Mouse (Mus musculus): ENCODE results near the gene Sh3bp4.
A peak's percentile ranks its signal among the peaks of the same experiment; 100 is the strongest.

Sh3bp4 gene

DNA sequence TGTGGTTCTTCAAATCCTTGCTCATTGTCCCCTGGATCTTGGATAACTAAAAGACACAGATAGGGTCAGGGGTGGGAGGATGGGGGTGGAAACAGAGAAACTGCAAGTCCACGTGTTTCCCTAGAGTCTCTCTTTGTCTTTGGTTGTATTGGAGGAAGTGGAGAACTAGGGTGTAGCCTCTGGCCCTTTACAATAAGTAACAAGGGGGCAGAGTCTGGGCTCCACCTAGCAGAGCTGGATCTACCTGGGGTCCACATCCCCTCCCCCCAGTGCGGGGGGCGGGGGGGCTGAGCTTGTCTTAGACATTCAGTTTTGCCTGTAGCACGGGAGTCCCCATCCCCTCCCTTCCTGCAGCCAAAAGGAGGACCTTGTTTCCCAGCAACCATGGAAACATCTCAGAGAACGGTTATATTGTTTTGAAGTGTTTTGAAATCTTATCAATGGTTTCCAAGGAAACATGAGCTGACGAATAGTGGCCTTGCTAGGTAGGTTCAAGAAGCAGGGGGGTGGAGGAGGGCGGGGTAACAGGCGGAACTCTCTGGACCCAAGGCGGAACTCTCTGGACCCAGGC is 113.1 kb downstream of the Sh3bp4 start:
- no peak for DNase-seq (ENCODE audit: low read depth in 2 of 2, low spot score in 2 of 2)

DNA sequence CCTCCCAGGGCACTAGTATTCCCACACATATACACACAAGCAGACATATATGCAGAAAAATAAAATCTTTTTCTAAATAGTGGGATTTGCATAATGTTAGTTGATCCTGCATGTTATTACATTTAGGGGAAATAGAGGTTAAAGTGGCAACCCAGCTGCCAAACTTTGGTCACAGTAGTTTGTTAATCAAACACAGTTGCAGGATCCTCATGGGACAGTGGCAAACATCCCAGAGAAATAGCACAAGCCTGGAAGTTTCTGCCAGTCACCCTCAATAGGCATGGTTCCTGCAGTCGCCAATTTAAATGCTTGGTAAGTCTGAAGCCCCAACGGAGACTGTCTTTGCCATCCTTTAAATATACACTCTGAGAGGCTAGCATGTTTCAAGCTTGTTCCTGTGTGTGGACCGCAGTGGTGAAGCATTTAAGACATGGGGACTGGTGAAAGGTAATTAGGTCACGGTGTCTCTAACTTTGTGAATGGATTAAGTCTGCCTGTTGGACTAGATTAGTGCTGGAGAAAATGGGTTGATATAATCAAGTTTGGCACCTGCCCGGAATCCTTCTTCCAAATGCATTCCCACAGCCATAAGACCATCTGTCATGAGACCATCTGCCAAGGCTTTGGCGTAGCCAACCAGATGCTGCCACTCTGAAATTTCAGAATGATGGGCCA is 114.0 kb downstream of the Sh3bp4 start:
- DNase-seq (ENCODE audit: low read depth in 2 of 2, low spot score in 2 of 2): no peak

GRCm38 (mm10) chr1:89184839-89185238 is 114.6 kb downstream of the Sh3bp4 start:
- no peak for DNase-seq (ENCODE audit: low read depth in 2 of 2, low spot score in 2 of 2)

GRCm38 (mm10) chr1:89187441-89187840 is 117.2 kb downstream of the Sh3bp4 start:
- no peak for DNase-seq (ENCODE audit: low read depth in 2 of 2, low spot score in 2 of 2)

- no peak for DNase-seq (ENCODE audit: low read depth in 2 of 2, low spot score in 2 of 2)
These were observed 117.9 kb downstream of the Sh3bp4 start for GRCm38 (mm10) chr1:89188091-89188490.

DNA sequence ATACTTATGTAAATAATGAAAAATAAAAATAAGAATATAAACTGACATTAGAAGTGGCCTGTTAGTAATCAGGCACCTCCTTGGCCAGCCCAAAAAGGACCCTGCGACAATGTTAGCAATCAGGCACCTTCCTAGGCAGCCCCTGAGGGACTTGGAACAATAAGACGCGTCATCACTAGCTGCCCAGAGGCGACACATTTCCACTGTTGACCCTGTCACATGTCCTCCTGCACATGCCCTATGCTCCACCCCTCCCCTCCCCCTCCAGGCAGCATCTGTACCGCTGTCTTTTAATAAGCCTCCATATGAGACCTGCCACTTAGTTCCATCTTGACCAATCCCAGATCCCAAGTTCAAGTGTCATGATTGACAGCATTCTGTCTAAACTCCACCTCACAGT is 119.0 kb downstream of the Sh3bp4 start:
- no peak for DNase-seq (ENCODE audit: low read depth in 2 of 2, low spot score in 2 of 2)

GRCm38 (mm10) chr1:89190621-89191020 is 120.4 kb downstream of the Sh3bp4 start:
- no peak for DNase-seq (ENCODE audit: low read depth in 2 of 2, low spot score in 2 of 2)

DNA sequence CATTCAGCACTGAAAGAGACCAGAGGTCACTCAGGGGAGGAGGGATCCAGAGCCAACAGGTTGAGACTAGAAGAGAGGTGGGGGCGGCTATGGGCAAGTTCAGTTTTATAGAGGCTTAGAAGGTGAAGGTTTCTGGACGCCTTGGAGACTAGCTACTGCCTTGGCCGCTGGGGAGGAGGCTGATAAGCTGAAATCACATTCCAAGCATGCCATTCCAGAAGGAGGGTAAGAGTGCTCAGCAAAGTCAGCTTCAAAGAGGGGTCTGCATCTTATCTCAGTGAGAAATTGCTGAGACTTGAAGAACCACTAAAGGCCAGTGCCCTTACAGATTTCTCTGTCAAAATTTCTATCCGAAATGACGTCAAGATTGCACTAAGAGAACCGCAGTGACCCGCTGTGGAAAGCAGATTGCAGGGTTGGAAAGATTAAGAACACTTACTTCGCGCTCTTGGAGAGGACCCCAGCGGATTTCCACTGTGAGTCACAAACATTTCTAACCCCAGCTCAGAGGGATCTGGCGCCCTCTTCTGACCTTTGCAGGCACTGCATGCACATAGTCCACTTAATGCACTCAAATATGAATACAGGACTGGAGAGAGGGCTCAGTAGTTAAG is 121.0 kb downstream of the Sh3bp4 start:
- DNase-seq (ENCODE audit: low read depth in 2 of 2, low spot score in 2 of 2): peak in 1 of 2 experiments; percentile 34

GRCm38 (mm10) chr1:89192536-89193220 is 122.5 kb downstream of the Sh3bp4 start:
- peak in 1 of 2 experiments; percentile 32 for DNase-seq (ENCODE audit: low read depth in 2 of 2, low spot score in 2 of 2)

GRCm38 (mm10) chr1:89193576-89193975 is 123.4 kb downstream of the Sh3bp4 start:
- DNase-seq (ENCODE audit: low read depth in 2 of 2, low spot score in 2 of 2): no peak

DNA sequence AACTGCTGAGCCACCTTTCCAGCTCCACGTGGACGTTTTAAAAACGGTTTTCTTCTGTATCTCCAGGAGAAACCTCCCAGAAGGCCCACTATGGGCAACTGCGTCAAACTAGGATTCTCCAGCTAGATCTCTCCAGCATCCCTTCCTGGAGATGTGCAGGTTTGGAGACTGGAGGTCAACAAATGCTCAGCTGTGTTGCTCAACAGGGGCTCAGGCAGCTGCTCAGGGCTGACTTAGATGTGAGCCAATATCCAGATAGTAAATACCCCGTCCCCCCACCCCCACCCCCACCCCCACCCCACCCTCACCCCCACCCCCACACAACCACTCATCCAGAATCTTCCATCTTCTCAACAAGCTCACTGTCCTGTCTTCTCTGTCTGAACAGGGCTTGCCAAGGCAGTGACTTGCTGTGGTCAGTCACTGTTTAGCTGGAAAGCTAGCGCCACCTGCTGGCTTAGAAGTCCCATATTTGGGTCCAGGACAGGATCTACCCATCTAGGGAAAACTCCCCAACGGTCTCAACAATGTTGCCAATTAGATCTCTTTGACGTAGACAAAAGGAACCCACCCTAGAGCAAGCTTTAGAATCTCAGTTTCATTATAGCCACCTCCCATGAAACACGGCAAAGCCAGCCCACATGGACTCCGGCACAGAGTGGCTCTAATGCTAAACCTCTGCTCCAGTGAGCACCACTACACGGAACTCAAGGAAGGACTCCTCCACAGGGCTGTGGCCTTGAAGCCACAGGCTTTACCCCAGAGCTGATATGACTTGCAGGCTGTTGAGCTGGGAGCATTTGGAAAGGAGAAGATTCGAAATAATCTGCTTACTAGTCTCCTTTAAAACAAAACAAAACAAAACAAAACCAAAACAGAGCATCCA is 125.9 kb downstream of the Sh3bp4 start:
- DNase-seq (ENCODE audit: low read depth in 2 of 2, low spot score in 2 of 2): peak in 1 of 2 experiments; percentile 22

Data from CD8-positive naive resting alpha-beta T cell, adult 2 months (primary cell).